Mouse (Mus musculus): ENCODE results near the gene Fbxo7. TPM values are rescaled to one million over a fixed set of nuclear protein-coding genes. Genes with fewer than 3 reads are reported as not detected.
"Not testable (repeated sequence)": the region's sequence is repeated elsewhere in the genome, so short reads cannot be mapped to it uniquely, and the experiment has no call there.

The Fbxo7 gene
- polyA plus RNA-seq, 1 experiment from 2014 or later, result 17.0 TPM

GRCm38 (mm10) chr10:86017781-86018180 is 4.0 kb upstream of the Fbxo7 start:
- H3K4me1 ChIP-seq (replicated peaks), result peaks cover 9% of the 10 kb centered on the region
- 94% methylated on average over 7 of the region's 7 CpGs for WGBS
- H3K9ac ChIP-seq, result no peak overlapping the region
- no peak for ATAC-seq (ENCODE audit: low FRiP score)
- H3K4me2 ChIP-seq, result no peak overlapping the region
- H3K9me3 ChIP-seq, result no peaks in the 10 kb centered on the region
- H3K27me3 ChIP-seq, result no peaks in the 10 kb centered on the region
- H3K36me3 ChIP-seq, result no peaks in the 10 kb centered on the region
- no peak overlapping the region for H3K4me3 ChIP-seq
- no peak overlapping the region for H3K27ac ChIP-seq

GRCm38 (mm10) chr10:86018813-86019212 is 3.0 kb upstream of the Fbxo7 start:
- no peaks in the 10 kb centered on the region for H3K27me3 ChIP-seq
- H3K4me3 ChIP-seq, result no peak overlapping the region
- H3K9ac ChIP-seq, result no peak overlapping the region
- no peak overlapping the region for H3K4me2 ChIP-seq
- H3K36me3 ChIP-seq, result no peaks in the 10 kb centered on the region
- ATAC-seq (ENCODE audit: low FRiP score), result no peak
- no peak overlapping the region for H3K27ac ChIP-seq
- H3K9me3 ChIP-seq, result no peaks in the 10 kb centered on the region
- WGBS, result 42% methylated on average over 5 of the region's 5 CpGs
- H3K4me1 ChIP-seq (replicated peaks), result peaks cover 12% of the 10 kb centered on the region

- WGBS, result 5% methylated on average over 3 of the region's 3 CpGs
- no peaks in the 10 kb centered on the region for H3K9me3 ChIP-seq
- peak overlapping the region; percentile 76 for H3K4me3 ChIP-seq
- peaks cover 12% of the 10 kb centered on the region for H3K4me1 ChIP-seq (replicated peaks)
- 0 out of 2 replicates have a peak overlapping the region, but pooled peaks have one; percentile 36 for H3K9ac ChIP-seq
- no peaks in the 10 kb centered on the region for H3K27me3 ChIP-seq
- ATAC-seq (ENCODE audit: low FRiP score), result peak; percentile 68; the same call in 1 of the 2 replicates
- H3K4me2 ChIP-seq, result peak overlapping the region; percentile 73
- peak overlapping the region; percentile 88 for H3K27ac ChIP-seq
- no peaks in the 10 kb centered on the region for H3K36me3 ChIP-seq
Observed at GRCm38 (mm10) chr10:86021408-86021748, 394 bp upstream of the Fbxo7 start.

GRCm38 (mm10) chr10:86022474-86022816 is 673 bp downstream of the Fbxo7 start:
- H3K36me3 ChIP-seq, result no peaks in the 10 kb centered on the region
- ATAC-seq (ENCODE audit: low FRiP score), result peak; percentile 4; the same call in 1 of the 2 replicates

GRCm38 (mm10) chr10:86023149-86023548 is 1.4 kb downstream of the Fbxo7 start:
- H3K9me3 ChIP-seq, result no peaks in the 10 kb centered on the region
- H3K27ac ChIP-seq, result no peak overlapping the region
- no peak for ATAC-seq (ENCODE audit: low FRiP score)
- H3K4me1 ChIP-seq (replicated peaks), result peaks cover 12% of the 10 kb centered on the region
- H3K4me2 ChIP-seq, result 0 out of 2 replicates have a peak overlapping the region, but pooled peaks have one; percentile 73
- no peaks in the 10 kb centered on the region for H3K36me3 ChIP-seq
- H3K9ac ChIP-seq, result no peak overlapping the region
- H3K4me3 ChIP-seq, result no peak overlapping the region
- H3K27me3 ChIP-seq, result no peaks in the 10 kb centered on the region

More at GRCm38 (mm10) chr10:86022474-86022816, 673 bp downstream of the Fbxo7 start:
- Histone ChIP-seq H3K27ac (peak overlapping the region; percentile 88; the same call in 1 of the 2 replicates), H3K4me3 (peak overlapping the region; percentile 76), H3K4me1 (replicated peaks) (peaks cover 12% of the 10 kb centered on the region), H3K27me3 (no peaks in the 10 kb centered on the region), H3K9me3 (no peaks in the 10 kb centered on the region), H3K9ac (peak overlapping the region; percentile 80), H3K4me2 (peak overlapping the region; percentile 73)
- WGBS, result 8% methylated on average over 6 of the region's 6 CpGs

GRCm38 (mm10) chr10:86025906-86026305 is 4.1 kb downstream of the Fbxo7 start:
- no peak for ATAC-seq (ENCODE audit: low FRiP score)
- Histone ChIP-seq H3K4me1 (replicated peaks) (peaks cover 12% of the 10 kb centered on the region), H3K36me3 (peaks cover 6% of the 10 kb centered on the region; the same call in 1 of the 2 replicates), H3K9ac (no peak overlapping the region), H3K9me3 (no peaks in the 10 kb centered on the region), H3K27ac (no peak overlapping the region), H3K4me2 (no peak overlapping the region), H3K27me3 (no peaks in the 10 kb centered on the region), H3K4me3 (no peak overlapping the region)
- WGBS, result 84% methylated on average over 2 of the region's 2 CpGs

- Histone ChIP-seq H3K4me1 (replicated peaks) (peaks cover 9% of the 10 kb centered on the region), H3K4me2 (no peak overlapping the region), H3K27ac (no peak overlapping the region), H3K36me3 (peaks cover 6% of the 10 kb centered on the region; the same call in 1 of the 2 replicates), H3K4me3 (no peak overlapping the region), H3K9me3 (no peaks in the 10 kb centered on the region), H3K9ac (no peak overlapping the region), H3K27me3 (no peaks in the 10 kb centered on the region)
- 90% methylated on average over 3 of the region's 3 CpGs for WGBS
- ATAC-seq (ENCODE audit: low FRiP score), result no peak
Observed at GRCm38 (mm10) chr10:86026354-86026753, 4.6 kb downstream of the Fbxo7 start.

- H3K27ac ChIP-seq; ATAC-seq (ENCODE audit: low FRiP score); H3K4me1 ChIP-seq (replicated peaks); H3K4me3 ChIP-seq; H3K4me2 ChIP-seq; H3K27me3 ChIP-seq; H3K36me3 ChIP-seq; H3K9me3 ChIP-seq; H3K9ac ChIP-seq: not testable (repeated sequence)
- WGBS, result 87% methylated on average over 1 of the region's 1 CpGs
Observed at GRCm38 (mm10) chr10:86026807-86027206, 5.0 kb downstream of the Fbxo7 start.

- no peak for ATAC-seq (ENCODE audit: low FRiP score)
- 90% methylated on average over 7 of the region's 7 CpGs for WGBS
Observed at GRCm38 (mm10) chr10:86030743-86031142, 9.0 kb downstream of the Fbxo7 start.

GRCm38 (mm10) chr10:86032517-86032916 is 10.7 kb downstream of the Fbxo7 start:
- Histone ChIP-seq H3K4me1 (replicated peaks) (no peaks in the 10 kb centered on the region), H3K27me3 (no peaks in the 10 kb centered on the region), H3K9ac (no peak overlapping the region), H3K36me3 (peaks cover 6% of the 10 kb centered on the region; the same call in 1 of the 2 replicates), H3K4me3 (no peak overlapping the region), H3K4me2 (no peak overlapping the region), H3K9me3 (no peaks in the 10 kb centered on the region), H3K27ac (no peak overlapping the region)
- ATAC-seq (ENCODE audit: low FRiP score), result no peak
- 81% methylated on average over 3 of the region's 3 CpGs for WGBS

More at GRCm38 (mm10) chr10:86030743-86031142, 9.0 kb downstream of the Fbxo7 start:
- Histone ChIP-seq H3K27me3 (no peaks in the 10 kb centered on the region), H3K27ac (no peak overlapping the region), H3K4me1 (replicated peaks) (no peaks in the 10 kb centered on the region), H3K9me3 (no peaks in the 10 kb centered on the region), H3K4me3 (no peak overlapping the region), H3K9ac (no peak overlapping the region), H3K36me3 (peaks cover 6% of the 10 kb centered on the region; the same call in 1 of the 2 replicates), H3K4me2 (no peak overlapping the region)

- WGBS, result 89% methylated on average over 2 of the region's 2 CpGs
- no peak for ATAC-seq (ENCODE audit: low FRiP score)
- Histone ChIP-seq H3K36me3 (peaks cover 2% of the 10 kb centered on the region), H3K27me3 (no peaks in the 10 kb centered on the region), H3K4me3 (no peak overlapping the region), H3K4me1 (replicated peaks) (no peaks in the 10 kb centered on the region), H3K9me3 (no peaks in the 10 kb centered on the region), H3K4me2 (no peak overlapping the region), H3K9ac (no peak overlapping the region), H3K27ac (no peak overlapping the region)
Observed at GRCm38 (mm10) chr10:86034007-86034728, 12.4 kb downstream of the Fbxo7 start.

- no peak overlapping the region for H3K9ac ChIP-seq
- H3K4me2 ChIP-seq, result no peak overlapping the region
- peaks cover 9% of the 10 kb centered on the region for H3K36me3 ChIP-seq
- no peaks in the 10 kb centered on the region for H3K4me1 ChIP-seq (replicated peaks)
- no peaks in the 10 kb centered on the region for H3K9me3 ChIP-seq
- H3K27ac ChIP-seq, result no peak overlapping the region
- no peak for ATAC-seq (ENCODE audit: low FRiP score)
- H3K27me3 ChIP-seq, result no peaks in the 10 kb centered on the region
- 85% methylated on average over 4 of the region's 4 CpGs for WGBS
- no peak overlapping the region for H3K4me3 ChIP-seq
Observed at GRCm38 (mm10) chr10:86043651-86044050, 21.9 kb downstream of the Fbxo7 start.

GRCm38 (mm10) chr10:86044066-86044465 is 22.3 kb downstream of the Fbxo7 start:
- Histone ChIP-seq H3K9ac (no peak overlapping the region), H3K9me3 (no peaks in the 10 kb centered on the region), H3K27me3 (no peaks in the 10 kb centered on the region), H3K36me3 (peaks cover 9% of the 10 kb centered on the region), H3K4me3 (no peak overlapping the region), H3K4me1 (replicated peaks) (no peaks in the 10 kb centered on the region), H3K27ac (no peak overlapping the region), H3K4me2 (no peak overlapping the region)
- ATAC-seq (ENCODE audit: low FRiP score), result no peak
- WGBS, result 72% methylated on average over 8 of the region's 8 CpGs
